Mouse (Mus musculus): Measurements from ENCODE around the gene Fas.

The Fas gene

DNA sequence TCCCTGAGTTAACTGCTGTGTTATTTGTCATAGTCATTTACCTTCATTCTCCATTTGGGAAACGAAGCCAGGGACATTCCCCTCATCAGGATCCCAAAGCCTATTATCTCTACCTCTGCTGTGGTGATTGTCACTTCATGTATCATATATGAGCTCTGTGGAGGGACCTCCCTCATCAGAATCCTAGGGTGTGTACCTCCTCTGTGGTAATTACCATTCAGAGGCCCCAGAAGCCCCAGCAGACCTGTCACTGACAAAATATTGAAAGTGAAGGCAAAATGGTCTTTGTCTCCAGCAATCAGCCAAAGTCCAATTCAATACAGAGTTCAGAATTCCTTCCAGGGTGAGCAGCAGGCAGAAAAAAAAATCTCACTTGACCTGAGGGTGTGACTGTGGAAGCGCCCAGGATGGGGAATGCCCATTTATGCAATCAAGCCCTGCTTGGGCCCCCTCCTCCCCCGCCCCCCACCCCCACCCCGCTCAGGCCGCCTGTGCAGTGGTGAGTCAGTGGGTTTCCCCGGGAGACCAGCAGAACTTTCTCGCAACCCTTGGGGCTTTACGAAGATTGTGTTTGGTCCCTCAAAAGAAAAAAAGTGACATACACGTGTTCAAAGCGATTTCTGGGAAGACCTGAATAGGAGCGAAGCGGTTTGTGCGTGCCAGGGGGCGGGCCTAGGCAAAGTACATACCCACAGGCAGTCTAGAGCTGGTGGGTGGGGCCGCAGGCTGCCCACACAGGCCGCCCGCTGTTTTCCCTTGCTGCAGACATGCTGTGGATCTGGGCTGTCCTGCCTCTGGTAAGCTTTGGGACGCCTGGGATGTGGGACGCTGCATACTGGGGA, at the start of gene Fas:
Gene Fas, plus strand, starts transcription at position 719 of the 842 bp plus-strand sequence.
- peak; percentile 84 for DNase-seq (ENCODE audit: low spot score)

DNA sequence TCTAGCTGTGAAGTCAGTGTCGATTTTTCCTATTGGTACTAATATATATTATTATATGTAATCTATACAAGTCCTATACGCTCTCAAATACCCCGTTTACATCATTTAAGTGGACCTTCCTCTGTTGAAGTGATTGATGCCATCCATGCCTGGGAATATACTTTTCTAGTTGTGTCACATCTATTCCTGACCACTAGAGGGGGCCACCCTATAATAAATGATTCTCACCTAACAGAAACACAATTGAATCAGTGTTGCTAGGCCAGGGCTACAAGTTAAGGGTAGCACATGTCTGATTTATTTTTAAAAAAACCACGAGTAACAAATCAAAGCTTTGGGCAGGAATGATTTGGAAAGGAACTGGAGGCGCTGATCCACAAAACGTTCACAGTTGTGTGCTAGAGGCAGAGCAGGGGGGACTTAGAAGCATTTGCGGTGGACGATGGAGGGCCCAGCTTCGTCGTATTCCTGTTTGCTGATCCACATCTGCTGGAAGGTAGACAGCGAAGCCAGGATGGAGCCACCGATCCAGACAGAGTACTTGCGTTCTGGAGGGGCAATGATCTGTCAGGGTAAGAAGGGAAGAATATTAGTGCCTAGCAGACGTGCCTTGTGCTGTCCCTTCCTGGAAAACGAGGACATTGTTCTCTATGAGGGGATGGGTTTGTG, 49.1 kb upstream of the Fas start:
- no peak for DNase-seq (ENCODE audit: low spot score)

DNA sequence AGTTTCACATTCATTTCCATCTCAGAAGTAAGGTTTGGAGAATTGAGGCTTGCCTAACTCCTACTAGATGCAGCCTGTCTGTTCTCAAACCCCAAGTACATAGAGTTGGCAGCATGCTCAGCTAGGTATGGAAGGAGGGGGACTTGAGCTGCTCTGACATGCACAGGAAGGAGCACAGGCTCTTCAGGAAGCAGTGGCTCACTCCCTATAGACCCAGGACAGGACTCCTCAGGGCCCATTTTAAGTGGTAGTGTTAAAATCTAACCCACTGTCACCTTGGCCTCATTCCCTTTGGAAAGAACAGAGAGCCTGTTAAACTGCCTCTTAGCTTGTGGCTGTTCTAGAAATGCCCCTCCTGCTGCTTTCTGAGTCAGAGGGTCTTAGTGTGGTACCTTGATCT, 47.5 kb upstream of the Fas start:
- no peak for DNase-seq (ENCODE audit: low spot score)

DNA sequence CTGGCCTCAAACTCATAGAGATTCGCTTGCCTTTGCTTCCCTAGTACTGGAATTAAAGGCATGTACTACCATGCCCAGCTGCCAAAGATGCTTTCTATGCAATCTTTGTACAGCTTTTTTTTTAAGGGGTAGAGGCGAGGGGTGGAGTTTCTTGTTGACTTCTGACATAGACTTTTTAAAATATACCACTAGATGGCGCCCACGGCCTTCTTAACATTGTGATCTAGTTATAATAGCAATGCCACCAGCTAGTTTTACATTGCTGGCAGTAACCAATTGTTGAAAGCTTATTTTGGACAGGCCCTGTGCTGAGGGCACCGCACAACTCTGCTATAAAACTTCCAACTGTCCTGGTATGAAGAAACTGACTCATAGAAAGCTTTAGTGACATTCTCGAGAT, 46.4 kb upstream of the Fas start:
- peak; percentile 53 for DNase-seq (ENCODE audit: low spot score)

DNA sequence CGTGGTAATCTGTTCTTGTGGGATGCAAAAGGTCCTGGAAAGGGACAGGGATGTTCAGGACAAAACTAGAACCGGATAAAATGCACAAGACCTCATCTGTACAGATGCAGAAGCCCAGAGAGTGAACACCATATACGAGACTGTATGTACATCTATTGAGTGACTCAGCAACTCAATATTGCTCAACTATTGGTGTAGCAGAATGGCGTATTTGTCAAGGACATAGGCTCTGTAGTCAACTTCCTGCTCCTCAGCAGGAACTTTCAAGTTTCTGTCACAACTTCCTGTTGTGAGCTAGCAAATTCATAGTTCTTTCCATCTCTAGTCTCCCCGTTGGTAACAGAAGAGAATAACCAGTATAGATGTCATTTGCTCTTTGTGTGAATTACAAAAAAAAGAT, 41.9 kb upstream of the Fas start:
- DNase-seq (ENCODE audit: low spot score): no peak

DNA sequence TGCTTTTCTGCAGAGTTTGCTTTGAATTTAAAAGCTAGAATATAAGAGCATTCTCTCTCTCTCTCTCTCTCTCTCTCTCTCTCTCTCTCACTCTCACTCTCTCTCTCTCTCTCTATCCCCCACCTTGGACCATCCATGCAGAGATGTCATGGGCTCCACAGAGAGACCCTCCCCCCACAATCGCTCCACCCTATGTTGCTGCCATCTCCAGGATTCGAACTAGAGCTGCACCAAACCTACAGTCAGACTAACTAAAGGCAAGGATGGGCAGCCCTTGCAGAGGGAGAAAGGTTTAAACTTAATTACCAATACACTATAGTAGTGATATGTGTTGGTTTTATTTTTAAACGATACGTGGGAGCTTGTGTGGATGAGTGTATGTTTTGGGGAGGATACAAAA, 39.8 kb upstream of the Fas start:
- DNase-seq (ENCODE audit: low spot score): no peak

DNA sequence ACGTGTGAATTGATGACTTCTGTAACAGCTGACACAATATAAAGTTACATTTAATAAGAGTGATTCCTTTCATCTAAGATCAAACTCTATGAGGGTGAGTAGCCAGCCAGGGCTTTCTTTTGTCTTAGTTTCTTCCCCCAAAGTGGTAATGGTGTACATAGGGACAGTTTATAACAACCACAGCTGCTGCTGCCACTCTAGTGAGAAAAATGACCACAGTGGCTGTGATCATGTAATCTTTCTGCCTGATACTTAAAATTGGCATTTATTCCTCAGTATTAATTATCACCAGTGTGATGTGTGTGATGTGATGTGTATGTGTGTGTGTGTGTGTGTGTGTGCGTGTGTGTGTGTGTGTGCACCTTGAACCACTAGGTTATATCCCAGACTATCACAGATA, 38.6 kb upstream of the Fas start:
- no peak for DNase-seq (ENCODE audit: low spot score)

DNA sequence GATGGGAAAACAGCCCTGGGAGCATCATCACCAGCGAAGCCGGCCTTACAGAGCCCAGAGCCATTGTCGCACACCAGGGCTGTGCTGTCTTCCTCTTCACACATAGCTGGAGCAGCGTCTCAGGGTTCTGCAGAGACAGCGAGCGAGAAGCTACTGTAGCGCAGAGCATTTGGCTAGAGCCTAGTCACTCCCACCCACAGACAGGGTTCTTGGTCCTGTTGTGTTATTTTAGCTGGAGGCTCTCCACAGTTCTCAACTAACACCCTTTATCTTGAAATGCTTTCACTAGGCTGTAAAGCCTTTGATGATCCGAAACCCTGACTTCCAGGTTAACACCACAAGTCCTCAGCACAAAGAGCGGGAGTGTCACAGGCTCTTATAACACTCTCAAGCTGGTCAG, 38.0 kb upstream of the Fas start:
- no peak for DNase-seq (ENCODE audit: low spot score)

DNA sequence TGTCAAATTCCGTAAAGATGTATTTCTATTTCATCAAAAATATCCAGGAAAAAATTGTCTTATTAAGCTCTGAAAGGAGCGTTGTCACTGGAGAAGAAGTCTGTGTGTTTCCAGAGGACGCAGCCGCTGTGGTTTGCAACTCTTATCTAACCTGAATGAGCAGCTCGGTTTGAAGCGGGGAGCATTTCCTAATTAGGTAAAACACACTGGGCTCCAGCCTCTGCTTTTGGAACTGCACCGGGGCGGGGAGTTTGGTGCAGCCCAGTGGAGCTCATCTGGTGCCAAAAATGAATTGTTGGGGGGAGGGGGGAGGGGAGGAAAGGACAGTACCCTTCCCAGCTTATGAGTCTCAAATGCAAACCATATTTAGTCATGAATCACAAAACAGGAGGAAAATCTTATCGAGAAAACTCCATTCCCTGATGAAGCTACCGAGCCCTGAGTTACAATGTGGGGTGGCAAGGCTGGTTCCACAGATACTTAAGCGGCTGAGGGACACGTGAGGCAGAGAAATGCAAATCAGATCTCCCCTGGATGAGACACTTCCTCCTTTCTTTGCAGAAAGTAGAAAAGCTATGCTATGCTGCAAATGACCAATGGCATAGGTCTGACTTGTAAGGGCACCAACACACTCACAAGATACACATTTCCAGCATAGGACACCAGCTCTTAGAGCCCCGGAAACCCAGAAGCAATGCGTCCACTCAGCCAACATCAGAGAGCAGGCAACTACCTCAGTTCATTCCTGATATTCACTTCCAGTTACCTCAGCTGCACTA, 36.2 kb upstream of the Fas start:
- peak; percentile 39 for DNase-seq (ENCODE audit: low spot score)

DNA sequence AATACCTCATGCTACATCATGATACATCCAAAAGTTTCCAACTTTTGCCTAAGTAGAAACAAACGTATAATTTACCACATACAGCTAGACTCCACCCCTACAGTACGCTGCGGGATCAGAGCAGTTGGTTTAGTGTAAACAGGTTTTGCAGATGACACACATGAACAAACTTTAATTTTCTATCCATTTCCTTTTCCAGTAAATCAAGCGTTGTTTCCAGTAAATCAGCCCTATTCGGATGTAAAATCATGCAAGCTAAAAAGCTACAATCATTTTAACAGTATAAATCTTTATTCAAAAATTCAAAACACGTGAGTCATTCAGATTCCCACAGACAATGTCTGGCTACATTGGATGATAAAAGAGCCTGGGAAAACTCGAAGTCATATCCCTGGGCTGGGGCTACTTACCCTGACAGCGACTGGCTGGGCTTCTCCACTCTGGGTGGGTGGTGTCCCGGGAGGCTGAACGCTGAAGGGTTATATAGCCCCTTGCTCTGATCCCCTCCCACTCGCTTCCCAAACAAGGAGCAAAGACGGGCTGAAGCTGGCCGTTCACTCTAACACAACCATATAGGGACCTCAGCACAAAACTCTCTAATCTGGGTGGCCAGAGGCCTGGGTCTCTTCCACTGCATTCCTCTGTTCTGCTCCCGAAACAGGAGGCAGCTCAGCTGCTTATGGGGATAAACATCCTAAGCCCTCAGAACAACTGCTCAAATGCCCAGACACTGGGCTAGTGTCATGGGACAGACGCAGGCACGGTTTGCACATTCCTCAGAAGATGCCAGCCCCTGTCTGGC, 35.4 kb upstream of the Fas start, which contains the start of gene Acta2:
Gene Acta2, minus strand, starts transcription at position 711 of the 802 bp plus-strand sequence.
- DNase-seq (ENCODE audit: low spot score): peak; percentile 53

DNA sequence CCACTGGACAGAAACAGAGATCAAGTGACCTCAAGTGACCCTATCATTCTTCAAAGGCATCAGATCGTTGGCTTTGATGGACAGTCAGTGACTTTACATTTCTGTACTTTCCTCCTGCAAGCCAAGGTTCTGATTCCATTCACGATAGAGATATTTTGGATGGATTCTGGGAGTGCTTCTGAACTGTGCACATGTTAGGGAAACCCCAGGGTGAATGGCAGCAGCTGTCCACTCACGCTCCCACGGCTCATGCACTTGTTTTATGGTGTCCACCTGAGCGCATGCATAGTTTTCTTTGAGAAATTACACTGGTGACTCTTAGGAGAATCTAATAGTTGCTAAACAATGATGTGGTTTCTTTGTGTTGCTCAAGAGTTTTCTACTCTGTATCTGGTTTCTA, 34.3 kb upstream of the Fas start:
- no peak for DNase-seq (ENCODE audit: low spot score)

DNA sequence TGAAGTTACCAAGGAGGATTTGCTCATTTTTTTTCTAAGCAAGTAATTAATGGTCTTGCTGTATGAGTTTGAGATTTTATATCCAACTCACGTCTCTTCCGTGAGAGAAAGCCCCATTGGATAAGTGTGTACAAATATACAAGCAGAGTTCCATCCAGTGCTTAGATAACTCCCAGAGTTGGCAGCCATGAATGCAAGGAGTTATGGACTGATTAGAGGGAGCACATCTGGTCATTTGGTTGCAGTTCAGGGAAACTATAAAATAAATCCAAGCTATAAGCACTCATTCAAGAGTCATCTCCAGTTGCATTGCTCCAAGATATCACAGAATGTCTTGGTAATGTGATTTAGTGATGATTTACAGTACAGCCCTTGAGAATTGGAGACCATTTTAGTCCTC, 33.5 kb upstream of the Fas start:
- DNase-seq (ENCODE audit: low spot score): no peak

DNA sequence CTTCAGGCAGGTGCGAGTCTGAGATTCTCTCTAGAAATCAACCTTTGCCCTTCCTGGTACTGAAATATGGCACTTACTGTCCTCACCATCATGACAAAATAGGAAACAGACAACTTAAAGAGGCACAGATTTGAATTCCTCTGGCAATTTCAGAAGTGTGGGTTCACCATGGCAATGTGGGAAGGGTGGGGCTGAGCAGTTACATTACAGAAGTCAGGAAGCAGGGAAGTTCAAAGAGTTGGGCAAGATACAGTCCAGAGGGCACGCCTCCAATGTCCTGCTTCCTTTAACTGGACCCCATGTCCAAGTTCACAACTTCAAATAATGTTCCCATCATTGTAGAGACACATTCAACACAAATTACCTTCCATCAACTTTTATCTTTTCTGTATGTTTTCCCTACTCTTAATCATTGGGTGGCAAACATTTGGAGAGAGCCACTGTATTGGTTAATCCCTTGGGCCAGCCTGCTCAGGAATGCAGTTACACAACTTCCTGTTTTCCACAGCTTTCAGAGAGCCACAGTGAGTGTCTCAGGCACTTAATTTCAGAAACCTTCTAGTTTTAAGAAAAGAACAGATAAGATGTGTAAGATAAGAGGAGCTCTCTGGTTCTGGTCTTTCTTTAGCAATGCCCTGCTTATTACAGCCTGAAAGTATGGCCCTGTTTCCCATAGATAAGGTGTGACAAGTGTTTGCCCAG, 28.0 kb upstream of the Fas start:
- DNase-seq (ENCODE audit: low spot score): no peak

DNA sequence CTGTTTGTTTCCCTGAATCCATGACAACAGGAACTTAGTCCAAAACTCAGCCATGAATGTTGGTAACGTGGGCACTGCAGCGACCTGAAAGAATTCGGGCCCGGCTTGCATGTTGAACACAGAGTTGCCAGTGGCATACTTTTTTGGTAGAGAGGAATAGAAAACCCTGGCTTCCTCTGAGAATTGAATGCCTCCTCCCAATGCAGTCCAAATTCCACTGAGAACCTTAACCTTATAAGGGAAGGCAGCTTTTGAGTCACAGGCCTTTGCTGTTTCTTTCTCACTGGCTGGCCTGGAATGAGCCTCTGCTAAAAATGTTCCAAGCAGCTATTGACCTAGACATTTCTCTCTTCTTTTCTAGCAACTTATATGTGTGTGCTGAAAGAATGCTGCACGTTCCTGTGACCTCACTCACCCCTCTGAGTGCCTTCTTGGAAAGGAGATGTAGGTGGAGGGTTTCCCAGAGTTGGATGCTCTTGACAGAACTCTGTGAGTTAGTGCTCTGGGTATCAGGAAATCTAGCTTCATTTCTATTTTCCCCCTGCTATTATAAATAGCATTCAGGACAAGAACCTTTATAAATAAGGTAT, 24.8 kb upstream of the Fas start:
- no peak for DNase-seq (ENCODE audit: low spot score)

DNA sequence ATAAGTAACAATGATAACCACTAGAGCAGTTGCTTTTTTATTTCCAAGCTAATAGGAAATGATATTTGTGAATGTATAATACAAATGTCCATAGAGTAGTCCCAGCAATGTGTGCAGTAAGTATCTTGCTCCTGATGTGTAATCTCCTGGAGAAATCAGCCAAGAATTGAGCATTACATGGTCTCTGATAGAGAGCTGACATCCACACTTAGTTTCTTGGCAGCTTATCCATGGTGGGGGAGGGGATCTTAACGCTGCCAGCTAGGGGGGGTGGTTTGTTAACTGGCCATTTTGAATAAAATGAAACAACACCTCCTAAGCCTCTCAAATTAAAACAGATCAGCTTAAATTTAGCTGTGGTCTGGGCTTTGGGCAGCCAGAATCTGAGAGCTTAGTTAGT, 21.5 kb upstream of the Fas start:
- no peak for DNase-seq (ENCODE audit: low spot score)

DNA sequence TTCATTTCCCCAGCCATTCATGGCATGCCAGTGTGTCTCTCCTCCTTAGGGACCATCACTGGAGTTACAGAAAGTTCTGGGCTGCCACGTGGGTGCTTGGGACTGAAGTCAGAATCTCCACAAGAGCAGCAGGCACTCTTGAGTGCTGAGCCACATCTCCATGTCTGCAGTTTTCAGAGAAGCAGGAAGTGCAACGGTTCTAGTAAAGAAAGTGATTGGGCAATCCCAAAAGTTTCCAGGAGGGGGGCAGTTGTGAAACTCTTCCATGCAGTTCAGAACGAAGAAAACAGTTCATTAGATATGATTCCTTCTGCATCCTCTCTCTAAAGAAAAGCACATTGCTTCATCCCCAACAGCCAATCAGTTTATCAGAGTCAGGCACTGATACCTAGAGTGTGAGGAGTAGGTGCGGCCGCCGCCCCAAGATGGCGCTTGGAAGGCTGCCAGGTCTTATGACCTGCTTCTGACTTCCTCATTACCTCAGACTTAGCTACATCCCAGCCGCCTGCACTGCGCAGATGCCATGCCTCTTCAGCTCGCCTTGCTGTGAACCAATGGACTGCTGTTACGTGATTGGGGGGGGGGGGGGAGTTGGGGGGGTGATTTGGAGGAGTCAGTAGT, 20.2 kb upstream of the Fas start:
- no peak for DNase-seq (ENCODE audit: low spot score)

DNA sequence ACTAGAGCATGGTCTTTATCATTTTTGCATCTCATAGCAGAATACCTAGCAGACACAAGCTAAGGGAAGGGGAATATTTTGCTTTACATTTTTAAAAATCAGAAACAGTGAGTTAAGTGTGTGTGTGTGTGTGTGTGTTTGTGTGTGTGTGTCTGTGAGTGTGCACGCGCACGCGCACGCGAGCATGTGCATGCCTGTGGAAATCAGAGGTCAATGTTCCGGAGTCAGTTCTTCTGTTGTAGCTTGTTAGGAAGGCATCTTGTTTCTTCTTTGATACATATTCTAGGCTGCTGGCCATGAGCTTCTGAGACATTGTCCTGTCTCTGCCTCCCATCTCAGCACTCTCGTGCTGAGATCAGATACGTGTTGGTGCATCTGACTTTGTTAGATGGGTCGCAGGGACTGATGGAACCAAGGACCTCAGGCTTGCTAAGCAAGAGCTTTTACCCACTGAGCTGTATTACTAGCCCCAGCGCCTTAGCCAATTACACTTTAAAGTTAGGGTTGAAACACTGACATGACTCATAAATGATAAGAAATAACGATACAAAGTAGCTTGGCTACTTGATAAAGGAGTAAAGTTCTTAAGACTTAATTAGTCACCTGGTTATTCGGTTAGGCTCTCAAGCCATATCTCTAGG, 19.5 kb upstream of the Fas start:
- DNase-seq (ENCODE audit: low spot score): no peak

DNA sequence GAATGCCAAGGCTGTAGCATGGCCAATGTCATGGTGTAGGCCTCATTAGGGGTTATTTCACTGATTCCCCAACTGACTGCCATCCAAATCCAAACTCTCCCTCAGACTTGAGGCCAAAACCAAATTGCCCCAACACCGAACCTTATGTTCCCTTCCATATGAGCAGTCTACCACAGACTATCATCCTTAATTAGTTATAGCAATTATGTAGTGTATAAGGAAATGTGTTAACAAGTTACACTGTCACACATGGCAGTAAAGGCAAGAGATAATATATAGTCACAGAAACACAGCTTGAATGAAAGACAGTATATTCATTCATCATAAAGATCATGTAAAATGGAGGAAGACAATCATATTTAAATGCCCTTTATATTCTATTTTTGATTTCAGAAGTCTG, 17.4 kb upstream of the Fas start:
- DNase-seq (ENCODE audit: low spot score): no peak

DNA sequence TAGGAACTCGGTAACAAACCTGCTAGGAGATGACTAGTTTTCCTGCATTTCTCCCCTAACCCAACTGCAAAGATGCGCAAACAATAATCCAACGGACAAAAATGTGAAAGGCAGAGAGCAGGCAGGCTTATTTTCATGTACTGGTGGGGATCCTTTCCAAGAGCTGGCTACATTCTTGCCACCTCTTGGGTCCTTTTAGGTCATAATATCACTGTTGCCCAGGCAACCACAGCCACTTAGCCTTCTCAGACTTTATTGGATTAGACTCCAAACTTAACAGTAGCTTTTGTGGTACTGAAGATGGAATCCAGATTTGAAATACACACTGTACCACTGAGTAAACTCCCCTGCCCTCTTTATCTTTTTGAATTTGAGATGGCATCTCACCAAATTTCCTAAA, 12.4 kb upstream of the Fas start:
- no peak for DNase-seq (ENCODE audit: low spot score)

DNA sequence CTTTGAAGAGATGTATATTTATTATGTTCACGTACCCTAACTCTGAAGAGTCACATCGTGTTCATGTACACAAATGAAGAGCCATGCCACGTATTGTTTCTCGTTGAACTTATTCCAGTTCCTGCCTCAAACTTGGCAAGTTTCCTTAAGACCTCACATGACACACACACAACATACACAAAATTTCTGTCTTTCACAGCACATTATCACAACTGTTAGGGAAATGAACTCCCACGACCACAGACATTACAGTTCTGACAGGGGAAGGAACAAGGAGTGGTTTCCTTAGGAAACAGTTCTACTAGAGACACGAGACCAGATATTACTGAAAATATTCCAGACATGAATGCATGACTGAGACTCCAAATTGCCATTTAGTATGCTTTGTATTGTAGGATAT, 6.9 kb upstream of the Fas start:
- DNase-seq (ENCODE audit: low spot score): no peak

Data from urinary bladder, postnatal 14 days (tissue).